Mouse (Mus musculus): ENCODE data around the gene Sox6.

GRCm38 (mm10) chr7:115597376-115597775 is 441.2 kb downstream of the Sox6 start:
- TF ChIP-seq CTCF (IDR thresholded peaks at IDR 0.05; ENCODE audit: borderline replicate concordance, insufficient read depth, low read depth, low read length) (no peak), POLR2A (IDR thresholded peaks at IDR 0.05; ENCODE audit: borderline replicate concordance, insufficient read depth, low read length) (no peak)

Data from cerebellum, adult 2 months (tissue).